Mouse (Mus musculus) stomach, embryonic 16.5 days (tissue): ENCODE measurements around the gene Nell2. TPM values are rescaled to one million over a fixed set of nuclear protein-coding genes. Genes with fewer than 3 reads are reported as not detected.

ENCODE experiments used
- ATAC-seq: fragments of 200-750 bp; cut with Nextera tagmentation; 2 replicates; pipeline ENCODE4 v1.8.0; 2017; ENCODE audit warnings: moderate number of reproducible peaks, moderate TSS enrichment; ENCODE audit not compliant: insufficient read depth, low FRiP score
- H3K27ac ChIP-seq: fragments of 300-500 bp; sonication (generic); 2 replicates; pipeline ENCODE4 v1.5.1; 2014; ENCODE audit warnings: low read length
- H3K27me3 ChIP-seq: fragments of 300-500 bp; sonication (generic); 2 replicates; pipeline ENCODE4 v1.6.1; 2014; ENCODE audit warnings: low read length, control low read depth, mixed read lengths; ENCODE audit not compliant: control insufficient read depth, insufficient read depth
- H3K36me3 ChIP-seq: fragments of 300-500 bp; sonication (generic); 2 replicates; pipeline ENCODE4 v1.6.1; 2014; ENCODE audit warnings: low read length; ENCODE audit not compliant: control insufficient read depth, insufficient read depth
- H3K4me1 ChIP-seq: fragments of 300-500 bp; sonication (generic); 2 replicates; pipeline ENCODE4 v1.6.1; 2014; ENCODE audit warnings: low read length, control low read depth, mixed read lengths; ENCODE audit not compliant: control insufficient read depth, insufficient read depth
- H3K4me2 ChIP-seq: fragments of 300-500 bp; sonication (generic); 2 replicates; pipeline ENCODE4 v1.6.1; 2014; ENCODE audit warnings: low read depth, low read length, mixed read lengths
- H3K4me3 ChIP-seq: fragments of 300-500 bp; sonication (generic); replicated peaks from 2 replicates; pipeline ENCODE4 v1.5.1; 2014; ENCODE audit warnings: mild to moderate bottlenecking, low read length
- H3K9ac ChIP-seq: fragments of 300-500 bp; sonication (generic); 2 replicates; pipeline ENCODE4 v1.6.1; 2014; ENCODE audit warnings: low read length
- H3K9me3 ChIP-seq: fragments of 300-500 bp; sonication (generic); replicated peaks from 2 replicates; pipeline ENCODE4 v1.6.1; 2016; ENCODE audit warnings: low read length, control low read depth; ENCODE audit not compliant: control insufficient read depth
- WGBS: fragments of 180-500 bp; shearing (Covaris S2); extraction: QIAGEN DNeasy Blood & Tissue Kit; methylation state at CpG from one replicate; pipeline ENCODE4 v1.1.7; 2014; 5-methylcytosine and 5-hydroxymethylcytosine counted together
- polyA plus RNA-seq: library from polyadenylated mRNA; unstranded; fragments of >200 nt; fragmentation: Nextera tagmentation; extraction: Ambion mirVana; gene quantifications from 2 replicates; pipeline ENCODE4 v1.2.1, GENCODE M21; 2015

Nell2 gene
- polyA plus RNA-seq, 1 experiment from 2014 or later: 12.0 TPM

GRCm38 (mm10) chr15:95075356-95075755 is 453.0 kb downstream of the Nell2 start:
- ATAC-seq: no peak

GRCm38 (mm10) chr15:95070881-95071280 is 457.5 kb downstream of the Nell2 start:
- no peak for ATAC-seq
- no peaks in the 10 kb centered on the region for H3K27me3 ChIP-seq
- no peak overlapping the region for H3K4me2 ChIP-seq
- H3K4me1 ChIP-seq: no peaks in the 10 kb centered on the region
- H3K4me3 ChIP-seq: no peak overlapping the region
- H3K9me3 ChIP-seq: no peaks in the 10 kb centered on the region
- no peak overlapping the region for H3K9ac ChIP-seq
- no peaks in the 10 kb centered on the region for H3K36me3 ChIP-seq
- no peak overlapping the region for H3K27ac ChIP-seq
- 86% methylated on average over 7 of the region's 7 CpGs for WGBS

More at GRCm38 (mm10) chr15:95075356-95075755, 453.0 kb downstream of the Nell2 start:
- no peak overlapping the region for H3K9ac ChIP-seq
- H3K27ac ChIP-seq: no peak overlapping the region
- no peaks in the 10 kb centered on the region for H3K4me1 ChIP-seq
- WGBS: 82% methylated on average over 12 of the region's 12 CpGs
- no peak overlapping the region for H3K4me3 ChIP-seq
- H3K27me3 ChIP-seq: no peaks in the 10 kb centered on the region
- no peaks in the 10 kb centered on the region for H3K9me3 ChIP-seq
- no peaks in the 10 kb centered on the region for H3K36me3 ChIP-seq
- H3K4me2 ChIP-seq: no peak overlapping the region

- H3K4me1 ChIP-seq: no peaks in the 10 kb centered on the region
- 82% methylated on average over 1 of the region's 1 CpGs for WGBS
- no peaks in the 10 kb centered on the region for H3K9me3 ChIP-seq
- no peaks in the 10 kb centered on the region for H3K27me3 ChIP-seq
- H3K27ac ChIP-seq: no peak overlapping the region
- H3K4me3 ChIP-seq: no peak overlapping the region
- H3K9ac ChIP-seq: no peak overlapping the region
- no peak overlapping the region for H3K4me2 ChIP-seq
- no peaks in the 10 kb centered on the region for H3K36me3 ChIP-seq
- ATAC-seq: no peak
These were observed 459.6 kb downstream of the Nell2 start for GRCm38 (mm10) chr15:95068799-95069198.

- Histone ChIP-seq H3K9me3 (no peaks in the 10 kb centered on the region), H3K36me3 (no peaks in the 10 kb centered on the region), H3K4me3 (no peak overlapping the region), H3K27me3 (no peaks in the 10 kb centered on the region), H3K27ac (no peak overlapping the region), H3K9ac (no peak overlapping the region), H3K4me1 (no peaks in the 10 kb centered on the region), H3K4me2 (no peak overlapping the region)
- ATAC-seq: no peak
- WGBS: 80% methylated on average over 1 of the region's 1 CpGs
These were observed 460.3 kb downstream of the Nell2 start for GRCm38 (mm10) chr15:95068023-95068422.

GRCm38 (mm10) chr15:95055081-95055650 is 473.2 kb downstream of the Nell2 start:
- 74% methylated on average over 8 of the region's 8 CpGs for WGBS
- H3K4me2 ChIP-seq: no peak overlapping the region

GRCm38 (mm10) chr15:95049171-95049729 is 479.1 kb downstream of the Nell2 start:
- H3K27ac ChIP-seq: no peak overlapping the region
- H3K27me3 ChIP-seq: no peaks in the 10 kb centered on the region
- 60% methylated on average over 6 of the region's 6 CpGs for WGBS
- no peak for ATAC-seq
- H3K4me3 ChIP-seq: no peak overlapping the region
- no peaks in the 10 kb centered on the region for H3K9me3 ChIP-seq
- H3K9ac ChIP-seq: no peak overlapping the region
- no peaks in the 10 kb centered on the region for H3K4me1 ChIP-seq
- no peaks in the 10 kb centered on the region for H3K36me3 ChIP-seq
- H3K4me2 ChIP-seq: no peak overlapping the region

More at GRCm38 (mm10) chr15:95055081-95055650, 473.2 kb downstream of the Nell2 start:
- H3K27ac ChIP-seq: no peak overlapping the region
- no peaks in the 10 kb centered on the region for H3K9me3 ChIP-seq
- no peak for ATAC-seq
- no peaks in the 10 kb centered on the region for H3K4me1 ChIP-seq
- H3K9ac ChIP-seq: no peak overlapping the region
- no peaks in the 10 kb centered on the region for H3K36me3 ChIP-seq
- no peak overlapping the region for H3K4me3 ChIP-seq
- H3K27me3 ChIP-seq: no peaks in the 10 kb centered on the region

- ATAC-seq: no peak
- Histone ChIP-seq H3K36me3 (no peaks in the 10 kb centered on the region), H3K27me3 (no peaks in the 10 kb centered on the region), H3K4me1 (no peaks in the 10 kb centered on the region), H3K9ac (no peak overlapping the region), H3K9me3 (no peaks in the 10 kb centered on the region), H3K4me2 (no peak overlapping the region), H3K27ac (no peak overlapping the region), H3K4me3 (no peak overlapping the region)
- WGBS: 72% methylated on average over 2 of the region's 2 CpGs
These were observed 480.9 kb downstream of the Nell2 start for GRCm38 (mm10) chr15:95047486-95047885.

- Histone ChIP-seq H3K4me3 (no peak overlapping the region), H3K27me3 (no peaks in the 10 kb centered on the region), H3K27ac (no peak overlapping the region), H3K9ac (no peak overlapping the region), H3K36me3 (no peaks in the 10 kb centered on the region), H3K9me3 (no peaks in the 10 kb centered on the region), H3K4me1 (no peaks in the 10 kb centered on the region), H3K4me2 (no peak overlapping the region)
- ATAC-seq: no peak
- 86% methylated on average over 8 of the region's 8 CpGs for WGBS
These were observed 484.3 kb downstream of the Nell2 start for GRCm38 (mm10) chr15:95044011-95044410.

GRCm38 (mm10) chr15:95042437-95042836 is 485.9 kb downstream of the Nell2 start:
- H3K9ac ChIP-seq: no peak overlapping the region
- H3K36me3 ChIP-seq: no peaks in the 10 kb centered on the region
- H3K4me3 ChIP-seq: no peak overlapping the region
- H3K4me1 ChIP-seq: no peaks in the 10 kb centered on the region
- no peak overlapping the region for H3K27ac ChIP-seq
- no peaks in the 10 kb centered on the region for H3K9me3 ChIP-seq
- H3K27me3 ChIP-seq: no peaks in the 10 kb centered on the region
- 80% methylated on average over 9 of the region's 9 CpGs for WGBS
- no peak for ATAC-seq
- H3K4me2 ChIP-seq: no peak overlapping the region
